Mouse (Mus musculus): ENCODE measurements around the gene Omp.

GRCm38 (mm10) chr7:98103002-98103941, 42.0 kb downstream of the Omp start:
- TF ChIP-seq CTCF (IDR thresholded peaks at IDR 0.05; ENCODE audit: low read depth, low read length): peak; percentile 71
- no peak for TF ChIP-seq POLR2A (IDR thresholded peaks at IDR 0.05; ENCODE audit: extremely low read depth, insufficient read depth, low read length)
